Mouse (Mus musculus) G1E-ER4 (cell line): ENCODE data around the gene Cd200. TPM values are rescaled to one million over a fixed set of nuclear protein-coding genes. Genes with fewer than 3 reads are reported as not detected.

Source experiments
- GATA1 ChIP-seq: IDR thresholded peaks from one replicate; pipeline ENCODE4 v1.8.0; 2012; ENCODE audit warnings: low read length, inconsistent platforms
- polyA plus RNA-seq: library from polyadenylated mRNA; stranded (reverse); fragments of >175 nt; gene quantifications from 2 replicates; pipeline ENCODE4 v1.2.3, GENCODE M21; 2012

Cd200 gene
- not detected in 2 replicates for polyA plus RNA-seq

GRCm38 (mm10) chr16:45408425-45409063, at the start of gene Cd200:
Cd200 (minus strand) TSS chr16:45409053.
- TF ChIP-seq GATA1: no peak

- TF ChIP-seq GATA1: no peak
These were observed 45.9 kb upstream of the Cd200 start for GRCm38 (mm10) chr16:45454762-45455161.

- no peak for TF ChIP-seq GATA1
These were observed 28.4 kb upstream of the Cd200 start for GRCm38 (mm10) chr16:45437230-45437739.

GRCm38 (mm10) chr16:45435591-45435990, 26.7 kb upstream of the Cd200 start:
- TF ChIP-seq GATA1: no peak

GRCm38 (mm10) chr16:45427651-45428050, 18.8 kb upstream of the Cd200 start:
- no peak for TF ChIP-seq GATA1

GRCm38 (mm10) chr16:45413497-45413896, 4.6 kb upstream of the Cd200 start:
- TF ChIP-seq GATA1: no peak

GRCm38 (mm10) chr16:45407645-45408400, 1.0 kb downstream of the Cd200 start:
- no peak for TF ChIP-seq GATA1

GRCm38 (mm10) chr16:45407091-45407490, 1.8 kb downstream of the Cd200 start:
- TF ChIP-seq GATA1: no peak

- TF ChIP-seq GATA1: no peak
These were observed 5.9 kb downstream of the Cd200 start for GRCm38 (mm10) chr16:45402951-45403350.

- TF ChIP-seq GATA1: no peak
These were observed 6.8 kb downstream of the Cd200 start for GRCm38 (mm10) chr16:45402036-45402435.

- no peak for TF ChIP-seq GATA1
These were observed 8.8 kb downstream of the Cd200 start for GRCm38 (mm10) chr16:45399947-45400555.

GRCm38 (mm10) chr16:45399411-45399810, 9.4 kb downstream of the Cd200 start:
- TF ChIP-seq GATA1: no peak

- TF ChIP-seq GATA1: no peak
These were observed 11.4 kb downstream of the Cd200 start for GRCm38 (mm10) chr16:45397440-45397839.

- no peak for TF ChIP-seq GATA1
These were observed 16.6 kb downstream of the Cd200 start for GRCm38 (mm10) chr16:45392246-45392645.

- TF ChIP-seq GATA1: no peak
These were observed 17.2 kb downstream of the Cd200 start for GRCm38 (mm10) chr16:45391680-45392079.

- TF ChIP-seq GATA1: no peak
These were observed 18.4 kb downstream of the Cd200 start for GRCm38 (mm10) chr16:45390286-45390956.
